Mouse (Mus musculus) yolk sac, embryonic 10.5 days (tissue): ENCODE measurements at regions not wholly inside any gene's neighbourhood (a gene's known extent, or its start where the extent isn't known, plus 50 kb on each side); places are given as distances from the start of the nearest gene placed in this dataset.

Source experiments
- DNase-seq: peaks from one replicate; pipeline ENCODE4 v3.0.0-alpha.2; 2017; ENCODE audit warnings: low spot score

GRCm38 (mm10) chr6:117237096-117237495 lies 68.8 kb downstream of the Cxcl12 start:
- DNase-seq = no peak

GRCm38 (mm10) chr6:117241206-117241605 lies 72.9 kb downstream of the Cxcl12 start:
- no peak for DNase-seq

- DNase-seq = no peak
Measured at GRCm38 (mm10) chr6:117245398-117245797, 77.1 kb downstream of the Cxcl12 start.

- no peak for DNase-seq
Measured at GRCm38 (mm10) chr6:117245849-117246248, 77.5 kb downstream of the Cxcl12 start.

GRCm38 (mm10) chr6:117249230-117249921 lies 81.0 kb downstream of the Cxcl12 start:
- DNase-seq = no peak

GRCm38 (mm10) chr6:117250051-117250450 lies 81.7 kb downstream of the Cxcl12 start:
- DNase-seq = no peak

- DNase-seq = peak; percentile 6
Measured at GRCm38 (mm10) chr6:117251383-117251925, 83.1 kb downstream of the Cxcl12 start.

GRCm38 (mm10) chr6:117252361-117252760 lies 84.0 kb downstream of the Cxcl12 start:
- DNase-seq = no peak

- DNase-seq = no peak
Measured at GRCm38 (mm10) chr6:117253036-117253435, 84.7 kb downstream of the Cxcl12 start.

GRCm38 (mm10) chr6:117253586-117254330 lies 85.4 kb downstream of the Cxcl12 start:
- no peak for DNase-seq

- no peak for DNase-seq
Measured at GRCm38 (mm10) chr6:117254620-117255228, 86.4 kb downstream of the Cxcl12 start.

GRCm38 (mm10) chr6:117255399-117256098 lies 87.2 kb downstream of the Cxcl12 start:
- no peak for DNase-seq

- DNase-seq = no peak
Measured at GRCm38 (mm10) chr6:117256099-117256471, 87.8 kb downstream of the Cxcl12 start.

GRCm38 (mm10) chr6:117257591-117257990 lies 89.3 kb downstream of the Cxcl12 start:
- DNase-seq = no peak

- DNase-seq = no peak
Measured at GRCm38 (mm10) chr6:117267906-117268305, 99.6 kb downstream of the Cxcl12 start.

GRCm38 (mm10) chr6:117268376-117268775 lies 100.0 kb downstream of the Cxcl12 start:
- DNase-seq = no peak

- DNase-seq = no peak
Measured at GRCm38 (mm10) chr6:117270261-117270660, 101.9 kb downstream of the Cxcl12 start.

GRCm38 (mm10) chr6:117271562-117272226 lies 103.4 kb downstream of the Cxcl12 start:
- DNase-seq = no peak

GRCm38 (mm10) chr6:117272227-117272955 lies 104.1 kb downstream of the Cxcl12 start:
- no peak for DNase-seq

GRCm38 (mm10) chr6:117275915-117276314 lies 107.6 kb downstream of the Cxcl12 start:
- no peak for DNase-seq

GRCm38 (mm10) chr6:117276850-117277249 lies 108.5 kb downstream of the Cxcl12 start:
- no peak for DNase-seq
